Mouse (Mus musculus) adrenal gland, postnatal 36 days (tissue): ENCODE measurements at regions not wholly inside any gene's neighbourhood (a gene's known extent, or its start where the extent isn't known, plus 50 kb on each side); places are given as distances from the start of the nearest gene placed in this dataset.
A peak's percentile ranks its signal among the peaks of the same experiment; 100 is the strongest.

Experiments used
- DNase-seq, 2 experiments: peaks; one replicate each; pipeline ENCODE4 v3.0.0; 2021; ENCODE audit warnings: mixed read lengths in 1 of 2

DNA sequence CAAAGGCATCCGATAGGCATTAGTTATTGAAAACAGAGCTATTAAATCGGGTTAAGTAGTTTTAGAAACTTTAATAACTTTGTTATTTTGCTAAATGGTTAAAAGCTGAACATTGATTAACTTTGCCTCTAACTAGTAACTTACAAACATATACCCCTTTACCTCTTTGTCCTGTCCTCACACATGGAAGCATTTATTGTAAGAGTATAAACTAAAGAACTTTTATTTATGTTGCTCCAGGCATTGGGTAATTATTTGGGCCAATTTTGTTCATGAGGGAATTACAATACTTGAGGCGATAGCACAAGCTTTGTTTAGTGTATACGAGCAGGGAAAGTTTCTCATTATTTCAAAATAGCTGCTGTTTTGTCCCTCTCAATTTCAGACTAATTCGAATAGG, 328.4 kb upstream of the Gm9008 start:
- no peak for DNase-seq

DNA sequence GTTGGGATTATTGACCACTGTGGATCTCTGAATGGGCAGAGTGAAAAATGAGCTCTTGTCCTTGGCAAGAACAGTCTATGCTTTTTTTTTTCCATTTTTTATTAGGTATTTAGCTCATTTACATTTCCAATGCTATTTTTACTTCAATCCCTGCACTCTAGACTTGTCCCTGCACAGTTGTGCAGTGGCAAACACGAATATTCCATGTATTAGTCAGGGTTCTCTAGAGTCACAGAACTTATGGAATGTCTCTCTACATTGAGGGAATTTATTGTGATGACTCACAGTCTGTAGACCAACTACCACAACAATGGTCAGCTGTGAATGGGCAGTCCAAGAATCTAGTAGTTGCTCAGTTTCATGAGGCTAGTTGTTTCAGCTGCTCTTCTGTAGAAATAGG, 305.4 kb upstream of the Gm9008 start:
- no peak for DNase-seq

DNA sequence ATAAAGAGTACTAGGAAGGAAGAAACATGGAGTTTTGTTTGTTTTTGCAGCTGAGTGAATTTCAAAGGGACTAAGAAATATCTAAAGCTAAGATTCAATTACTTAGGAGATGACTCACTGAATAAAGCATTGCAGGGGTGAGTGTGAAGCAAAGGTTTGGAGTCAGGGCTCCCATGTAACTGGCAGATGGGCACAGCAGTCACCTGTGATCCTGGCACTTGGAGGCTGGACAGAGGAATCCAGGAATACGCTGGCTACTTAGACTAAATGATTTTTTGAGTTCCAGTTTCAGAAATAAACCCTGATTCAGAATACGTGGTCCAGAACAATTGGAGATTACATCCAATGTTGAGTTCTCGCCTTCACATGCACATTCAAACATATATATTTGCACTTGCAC, 282.6 kb upstream of the Gm9008 start:
- DNase-seq: no peak

DNA sequence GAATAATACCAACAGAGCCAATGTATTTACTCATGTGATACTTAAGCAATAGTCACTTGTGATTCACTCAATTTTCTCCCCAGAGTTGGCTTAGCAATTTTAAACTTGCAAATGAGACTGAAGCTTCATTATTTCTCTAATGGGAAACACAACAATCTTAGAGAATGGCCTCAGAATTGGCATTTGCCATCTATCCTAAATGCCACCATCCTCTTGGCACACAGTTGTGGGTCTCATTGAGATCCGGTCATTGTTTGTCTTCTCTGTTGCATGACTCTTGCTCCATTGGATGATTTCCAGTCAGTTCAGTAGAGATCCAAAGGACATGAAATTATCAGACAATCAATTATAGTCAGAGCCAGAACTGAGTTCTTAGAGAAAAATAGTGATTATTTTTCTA, 280.6 kb upstream of the Gm9008 start:
- DNase-seq: no peak

DNA sequence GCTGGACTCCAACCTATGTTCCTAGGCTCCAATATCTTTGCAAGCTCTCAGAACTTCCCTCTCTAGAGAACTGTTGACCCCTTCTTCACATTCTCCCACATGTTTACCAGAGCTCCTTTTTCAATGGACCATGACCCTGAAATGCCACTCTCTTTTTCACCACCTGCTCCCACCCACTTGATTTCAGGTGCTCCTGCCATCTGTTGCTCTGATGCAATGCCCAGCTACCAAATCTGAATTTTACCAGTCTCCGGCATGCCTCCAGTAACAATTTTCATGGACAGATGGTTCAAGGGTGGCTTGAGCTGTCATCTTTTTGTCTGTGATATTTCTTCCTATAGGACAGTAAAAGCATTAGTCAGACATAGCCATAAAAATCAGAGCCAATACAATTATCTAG, 279.5 kb upstream of the Gm9008 start:
- no peak for DNase-seq

DNA sequence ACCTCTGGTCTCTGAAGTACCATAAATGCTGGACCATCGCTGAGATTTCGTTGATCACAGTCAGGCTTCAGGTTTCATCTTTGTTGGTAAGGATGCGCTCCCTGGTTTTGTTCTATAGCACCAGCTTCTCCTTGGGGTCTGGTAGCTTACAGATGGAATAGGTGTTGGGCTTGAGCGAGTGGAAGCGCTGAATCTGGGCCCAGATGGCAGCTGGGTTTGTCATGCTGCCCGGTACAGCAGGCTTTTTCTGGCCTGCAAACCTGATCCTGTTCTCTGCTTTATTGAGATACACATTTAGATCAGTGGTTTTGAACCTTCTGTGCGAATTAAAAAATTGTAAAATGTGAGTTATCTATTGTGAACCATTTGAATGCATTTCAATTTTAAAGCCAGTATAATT, 266.3 kb upstream of the Gm9008 start:
- DNase-seq: no peak

DNA sequence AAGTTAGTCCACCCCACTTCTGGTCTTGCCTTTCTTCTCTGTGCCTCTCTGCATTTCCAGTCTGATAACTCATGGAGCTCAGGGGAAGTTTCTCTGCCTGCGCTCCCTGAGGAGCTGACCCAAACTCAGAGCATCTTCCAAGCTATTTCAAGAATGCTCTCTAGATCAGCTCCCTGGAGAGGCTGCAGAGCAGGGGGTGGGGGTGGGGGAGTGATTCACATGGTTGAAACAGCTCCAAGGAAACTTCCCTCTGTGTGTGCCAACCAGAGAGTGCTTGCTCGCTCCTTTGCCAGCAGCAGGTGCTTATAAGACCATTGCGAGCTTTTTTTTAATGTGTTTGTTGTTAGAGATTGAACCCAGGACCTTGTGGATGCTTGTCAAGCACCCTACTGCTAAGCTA, 257.3 kb upstream of the Gm9008 start:
- peak; percentile 3 to 10 for DNase-seq
